Mouse (Mus musculus) liver, embryonic 13.5 days (tissue): ENCODE results near the gene Itk. TPM values are rescaled to one million over a fixed set of nuclear protein-coding genes. Genes with fewer than 3 reads are reported as not detected.

Source experiments
- ATAC-seq: fragments of 200-750 bp; cut with Nextera tagmentation; 2 replicates; pipeline ENCODE4 v1.8.0; 2017; ENCODE audit warnings: low read depth, mild to moderate bottlenecking, moderate number of reproducible peaks, moderate library complexity
- DNase-seq: peaks from one replicate; pipeline ENCODE4 v3.0.0; 2022
- H3K27ac ChIP-seq: fragments of 300-500 bp; sonication (generic); 2 replicates; pipeline ENCODE4 v1.5.1; 2015; ENCODE audit warnings: moderate library complexity, mild to moderate bottlenecking, inconsistent platforms
- H3K27me3 ChIP-seq: fragments of 300-500 bp; sonication (generic); 2 replicates; pipeline ENCODE4 v1.6.1; 2015; ENCODE audit warnings: mild to moderate bottlenecking, inconsistent platforms
- H3K36me3 ChIP-seq: fragments of 300-500 bp; sonication (generic); 2 replicates; pipeline ENCODE4 v1.6.1; 2015; ENCODE audit warnings: mild to moderate bottlenecking, inconsistent platforms
- H3K4me1 ChIP-seq: fragments of 300-500 bp; sonication (generic); replicated peaks from 2 replicates; pipeline ENCODE4 v1.6.1; 2015; ENCODE audit warnings: inconsistent platforms
- H3K4me2 ChIP-seq: fragments of 300-500 bp; sonication (generic); 2 replicates; pipeline ENCODE4 v1.6.1; 2015; ENCODE audit warnings: inconsistent platforms, mild to moderate bottlenecking, moderate library complexity
- H3K4me3 ChIP-seq: fragments of 300-500 bp; sonication (generic); replicated peaks from 2 replicates; pipeline ENCODE4 v1.5.1; 2015; ENCODE audit warnings: mild to moderate bottlenecking, inconsistent platforms
- H3K9ac ChIP-seq: fragments of 300-500 bp; sonication (generic); 2 replicates; pipeline ENCODE4 v1.6.1; 2015; ENCODE audit warnings: mild to moderate bottlenecking, inconsistent platforms
- H3K9me3 ChIP-seq: fragments of 300-500 bp; sonication (generic); replicated peaks from 2 replicates; pipeline ENCODE4 v1.6.1; 2016; ENCODE audit warnings: inconsistent platforms
- WGBS: fragments of 180-500 bp; shearing (Covaris S2); methylation state at CpG from one replicate; pipeline ENCODE4 v1.1.7; 2015; ENCODE audit not compliant: insufficient replicate concordance; 5-methylcytosine and 5-hydroxymethylcytosine counted together
- polyA plus RNA-seq: library from polyadenylated mRNA; unstranded; fragments of >200 nt; fragmentation: Nextera tagmentation; extraction: Ambion mirVana; gene quantifications from 2 replicates; pipeline ENCODE4 v1.2.1, GENCODE M21; 2015

The Itk gene
- polyA plus RNA-seq, 1 experiment from 2014 or later = 0.12 TPM

- Histone ChIP-seq H3K4me1 (peaks cover 4% of the 10 kb centered on the region; the same call in 1 of the 2 replicates), H3K27ac (no peak overlapping the region), H3K4me2 (no peak overlapping the region), H3K36me3 (no peaks in the 10 kb centered on the region), H3K27me3 (no peaks in the 10 kb centered on the region), H3K9me3 (no peaks in the 10 kb centered on the region), H3K9ac (no peak overlapping the region), H3K4me3 (no peak overlapping the region)
- WGBS = 71% methylated on average over 5 of the region's 5 CpGs
- no peak for ATAC-seq
- no peak for DNase-seq
These were observed 41.6 kb downstream of the Itk start for GRCm38 (mm10) chr11:46347756-46348155.

GRCm38 (mm10) chr11:46343886-46344546 lies 45.3 kb downstream of the Itk start:
- 16% methylated on average over 5 of the region's 5 CpGs for WGBS

GRCm38 (mm10) chr11:46341960-46342359 lies 47.4 kb downstream of the Itk start:
- H3K27ac ChIP-seq = no peak overlapping the region

More at GRCm38 (mm10) chr11:46343886-46344546, 45.3 kb downstream of the Itk start:
- no peaks in the 10 kb centered on the region for H3K36me3 ChIP-seq
- DNase-seq (no peak), ATAC-seq (no peak)
- no peak overlapping the region for H3K9ac ChIP-seq
- H3K4me1 ChIP-seq = peaks cover 4% of the 10 kb centered on the region; the same call in 1 of the 2 replicates
- no peak overlapping the region for H3K4me3 ChIP-seq
- H3K27me3 ChIP-seq = no peaks in the 10 kb centered on the region
- no peak overlapping the region for H3K4me2 ChIP-seq
- H3K9me3 ChIP-seq = no peaks in the 10 kb centered on the region
- H3K27ac ChIP-seq = no peak overlapping the region

GRCm38 (mm10) chr11:46336020-46336419 lies 53.3 kb downstream of the Itk start:
- no peak overlapping the region for H3K27ac ChIP-seq
- WGBS = 57% methylated on average over 5 of the region's 5 CpGs
- H3K9me3 ChIP-seq = no peaks in the 10 kb centered on the region
- H3K4me2 ChIP-seq = no peak overlapping the region
- no peaks in the 10 kb centered on the region for H3K4me1 ChIP-seq
- no peaks in the 10 kb centered on the region for H3K36me3 ChIP-seq
- H3K9ac ChIP-seq = no peak overlapping the region
- H3K27me3 ChIP-seq = no peaks in the 10 kb centered on the region
- no peak for DNase-seq
- no peak for ATAC-seq
- H3K4me3 ChIP-seq = no peak overlapping the region

More at GRCm38 (mm10) chr11:46341960-46342359, 47.4 kb downstream of the Itk start:
- H3K9ac ChIP-seq = no peak overlapping the region
- no peaks in the 10 kb centered on the region for H3K36me3 ChIP-seq
- ATAC-seq = no peak
- WGBS = 67% methylated on average over 4 of the region's 4 CpGs
- no peak overlapping the region for H3K4me3 ChIP-seq
- no peaks in the 10 kb centered on the region for H3K27me3 ChIP-seq
- H3K9me3 ChIP-seq = no peaks in the 10 kb centered on the region
- no peak overlapping the region for H3K4me2 ChIP-seq
- peaks cover 4% of the 10 kb centered on the region; the same call in 1 of the 2 replicates for H3K4me1 ChIP-seq
- no peak for DNase-seq

GRCm38 (mm10) chr11:46332217-46332616 lies 57.1 kb downstream of the Itk start:
- 84% methylated on average over 8 of the region's 8 CpGs for WGBS
- no peak overlapping the region for H3K27ac ChIP-seq
- H3K4me3 ChIP-seq = no peak overlapping the region
- H3K27me3 ChIP-seq = no peaks in the 10 kb centered on the region
- H3K4me2 ChIP-seq = no peak overlapping the region
- no peaks in the 10 kb centered on the region for H3K4me1 ChIP-seq
- ATAC-seq = no peak
- no peaks in the 10 kb centered on the region for H3K36me3 ChIP-seq
- H3K9me3 ChIP-seq = no peaks in the 10 kb centered on the region
- H3K9ac ChIP-seq = no peak overlapping the region
- no peak for DNase-seq

GRCm38 (mm10) chr11:46326271-46327015 lies 62.9 kb downstream of the Itk start:
- Histone ChIP-seq H3K36me3 (no peaks in the 10 kb centered on the region), H3K4me1 (no peaks in the 10 kb centered on the region), H3K9ac (no peak overlapping the region), H3K4me2 (no peak overlapping the region), H3K4me3 (no peak overlapping the region), H3K27ac (no peak overlapping the region), H3K27me3 (no peaks in the 10 kb centered on the region), H3K9me3 (no peaks in the 10 kb centered on the region)
- 61% methylated on average over 16 of the region's 16 CpGs for WGBS
- ATAC-seq = no peak
- DNase-seq = no peak

GRCm38 (mm10) chr11:46321559-46321958 lies 67.8 kb downstream of the Itk start:
- H3K36me3 ChIP-seq = no peaks in the 10 kb centered on the region
- no peak overlapping the region for H3K4me3 ChIP-seq
- no peak overlapping the region for H3K4me2 ChIP-seq
- no peak overlapping the region for H3K9ac ChIP-seq
- H3K27ac ChIP-seq = no peak overlapping the region
- no peak for DNase-seq
- H3K27me3 ChIP-seq = no peaks in the 10 kb centered on the region
- ATAC-seq = no peak
- no peaks in the 10 kb centered on the region for H3K9me3 ChIP-seq
- no peaks in the 10 kb centered on the region for H3K4me1 ChIP-seq
- WGBS = 60% methylated on average over 7 of the region's 7 CpGs

GRCm38 (mm10) chr11:46314534-46314933 lies 74.8 kb downstream of the Itk start:
- Histone ChIP-seq H3K9me3 (no peaks in the 10 kb centered on the region), H3K4me1 (peaks cover 23% of the 10 kb centered on the region), H3K27ac (no peak overlapping the region), H3K27me3 (peaks cover 30% of the 10 kb centered on the region), H3K9ac (no peak overlapping the region), H3K36me3 (no peaks in the 10 kb centered on the region), H3K4me2 (no peak overlapping the region), H3K4me3 (no peak overlapping the region)
- DNase-seq (no peak), ATAC-seq (no peak)
- 29% methylated on average over 7 of the region's 7 CpGs for WGBS

- Histone ChIP-seq H3K27me3 (peaks cover 30% of the 10 kb centered on the region), H3K4me3 (no peak overlapping the region), H3K36me3 (no peaks in the 10 kb centered on the region), H3K9me3 (no peaks in the 10 kb centered on the region), H3K9ac (no peak overlapping the region), H3K27ac (no peak overlapping the region), H3K4me2 (no peak overlapping the region), H3K4me1 (peaks cover 23% of the 10 kb centered on the region)
- WGBS = 55% methylated on average over 6 of the region's 6 CpGs
- ATAC-seq (no peak), DNase-seq (no peak)
These were observed 75.5 kb downstream of the Itk start for GRCm38 (mm10) chr11:46313851-46314250.

- H3K27ac ChIP-seq = peak within 1 kb of the TSS; percentile 32
These were observed 76.7 kb downstream of the Itk start, which contains the start of gene Cyfip2 for GRCm38 (mm10) chr11:46312523-46313035. Gene Cyfip2 (minus strand): TSS chr11:46312859.

GRCm38 (mm10) chr11:46311703-46312522 lies 77.4 kb downstream of the Itk start:
- WGBS = under 1% methylated on average over 71 of the region's 71 CpGs
- peak overlapping the region; percentile 96 for H3K4me2 ChIP-seq
- peak overlapping the region; percentile 70 for H3K4me3 ChIP-seq
- peak overlapping the region; percentile 74 for H3K9ac ChIP-seq
- H3K27me3 ChIP-seq = peaks cover 30% of the 10 kb centered on the region
- ATAC-seq = peak; percentile 85
- no peaks in the 10 kb centered on the region for H3K36me3 ChIP-seq
- DNase-seq = peak; percentile 29
- peaks cover 32% of the 10 kb centered on the region for H3K4me1 ChIP-seq
- H3K27ac ChIP-seq = peak overlapping the region; percentile 32
- no peaks in the 10 kb centered on the region for H3K9me3 ChIP-seq

More at GRCm38 (mm10) chr11:46312523-46313035, 76.7 kb downstream of the Itk start, which contains the start of gene Cyfip2:
- Histone ChIP-seq H3K27me3 (peaks cover 30% of the 10 kb centered on the region), H3K9me3 (no peaks in the 10 kb centered on the region), H3K4me1 (peaks cover 32% of the 10 kb centered on the region), H3K4me3 (peak within 1 kb of the TSS; percentile 70), H3K36me3 (no peaks in the 10 kb centered on the region), H3K4me2 (peak within 1 kb of the TSS; percentile 96), H3K9ac (peak within 1 kb of the TSS; percentile 74)
- 7% methylated on average over 14 of the region's 14 CpGs for WGBS
- ATAC-seq (no peak), DNase-seq (no peak)
